Mouse (Mus musculus) heart, embryonic 12.5 days (tissue): ENCODE measurements at regions not wholly inside any gene's neighbourhood (a gene's known extent, or its start where the extent isn't known, plus 50 kb on each side); places are given as distances from the start of the nearest gene placed in this dataset.
"Not testable (repeated sequence)": the region's sequence is repeated elsewhere in the genome, so short reads cannot be mapped to it uniquely, and the experiment has no call there.

Source experiments
- ATAC-seq: fragments of 200-750 bp; cut with Nextera tagmentation; 2 replicates; pipeline ENCODE4 v1.8.0; 2017; ENCODE audit warnings: moderate TSS enrichment, moderate library complexity; ENCODE audit not compliant: insufficient number of reproducible peaks, low FRiP score
- H3K27ac ChIP-seq: fragments of 300-500 bp; sonication (generic); 2 replicates; pipeline ENCODE4 v1.5.1; 2016; ENCODE audit warnings: mild to moderate bottlenecking, moderate library complexity; ENCODE audit not compliant: poor library complexity, severe bottlenecking
- H3K27me3 ChIP-seq: fragments of 300-500 bp; sonication (generic); replicated peaks from 2 replicates; pipeline ENCODE4 v1.6.1; 2016; ENCODE audit warnings: mild to moderate bottlenecking, moderate library complexity
- H3K36me3 ChIP-seq: fragments of 300-500 bp; sonication (generic); 2 replicates; pipeline ENCODE4 v1.6.1; 2016; ENCODE audit warnings: mild to moderate bottlenecking, moderate library complexity
- H3K4me1 ChIP-seq: fragments of 300-500 bp; sonication (generic); replicated peaks from 2 replicates; pipeline ENCODE4 v1.6.1; 2016; ENCODE audit warnings: mild to moderate bottlenecking
- H3K4me2 ChIP-seq: fragments of 300-500 bp; sonication (generic); 2 replicates; pipeline ENCODE4 v1.6.1; 2016; ENCODE audit warnings: mild to moderate bottlenecking, moderate library complexity
- H3K4me3 ChIP-seq: fragments of 300-500 bp; sonication (generic); 2 replicates; pipeline ENCODE4 v1.5.1; 2016; ENCODE audit warnings: mild to moderate bottlenecking
- H3K9ac ChIP-seq: fragments of 300-500 bp; sonication (generic); 2 replicates; pipeline ENCODE4 v1.6.1; 2016; ENCODE audit warnings: mild to moderate bottlenecking, moderate library complexity
- H3K9me3 ChIP-seq: fragments of 300-500 bp; sonication (generic); replicated peaks from 2 replicates; pipeline ENCODE4 v1.6.1; 2016; ENCODE audit warnings: mild to moderate bottlenecking, moderate library complexity
- WGBS: fragments of 180-500 bp; shearing (Covaris S2); methylation state at CpG from one replicate; pipeline ENCODE4 v1.1.7; 2016; 5-methylcytosine and 5-hydroxymethylcytosine counted together

GRCm38 (mm10) chr14:86315974-86316373 is 825.1 kb downstream of the Diaph3 start:
- no peaks in the 10 kb centered on the region for H3K9me3 ChIP-seq
- no peak overlapping the region for H3K9ac ChIP-seq
- no peak for ATAC-seq
- H3K36me3 ChIP-seq, result no peaks in the 10 kb centered on the region
- H3K4me3 ChIP-seq, result no peak overlapping the region
- H3K27me3 ChIP-seq, result no peaks in the 10 kb centered on the region
- 76% methylated on average over 6 of the region's 6 CpGs for WGBS
- no peak overlapping the region for H3K4me2 ChIP-seq
- no peaks in the 10 kb centered on the region for H3K4me1 ChIP-seq
- no peak overlapping the region for H3K27ac ChIP-seq

GRCm38 (mm10) chr14:86308949-86309543 is 832.0 kb downstream of the Diaph3 start:
- Histone ChIP-seq H3K27ac (no peak overlapping the region), H3K9ac (no peak overlapping the region), H3K4me2 (no peak overlapping the region), H3K4me1 (no peaks in the 10 kb centered on the region), H3K27me3 (no peaks in the 10 kb centered on the region), H3K9me3 (no peaks in the 10 kb centered on the region), H3K36me3 (no peaks in the 10 kb centered on the region), H3K4me3 (no peak overlapping the region)
- no peak; the same call in 1 of the 2 replicates for ATAC-seq
- 51% methylated on average over 7 of the region's 7 CpGs for WGBS

GRCm38 (mm10) chr14:86307806-86308205 is 833.2 kb downstream of the Diaph3 start:
- H3K9ac ChIP-seq, result no peak overlapping the region
- H3K27ac ChIP-seq, result no peak overlapping the region
- no peaks in the 10 kb centered on the region for H3K27me3 ChIP-seq
- WGBS, result 24% methylated on average over 2 of the region's 2 CpGs
- peaks cover under 1% of the 10 kb centered on the region; the same call in 1 of the 2 replicates for H3K9me3 ChIP-seq
- no peak overlapping the region for H3K4me2 ChIP-seq
- no peak overlapping the region for H3K4me3 ChIP-seq
- H3K4me1 ChIP-seq, result no peaks in the 10 kb centered on the region
- ATAC-seq, result peak; percentile 71; the same call in 1 of the 2 replicates
- H3K36me3 ChIP-seq, result no peaks in the 10 kb centered on the region

- Histone ChIP-seq H3K27me3 (no peaks in the 10 kb centered on the region), H3K4me3 (no peak overlapping the region), H3K36me3 (no peaks in the 10 kb centered on the region), H3K4me2 (no peak overlapping the region), H3K27ac (no peak overlapping the region), H3K9ac (no peak overlapping the region), H3K9me3 (peaks cover 3% of the 10 kb centered on the region; the same call in 1 of the 2 replicates), H3K4me1 (0 out of 2 replicates have a peak, but pooled peaks cover 5% of the 10 kb centered on the region)
- ATAC-seq, result no peak
- WGBS, result 71% methylated on average over 5 of the region's 5 CpGs
These were observed 839.4 kb downstream of the Diaph3 start for GRCm38 (mm10) chr14:86301666-86302065.

GRCm38 (mm10) chr14:86300811-86301210 is 840.2 kb downstream of the Diaph3 start:
- no peak overlapping the region for H3K27ac ChIP-seq
- WGBS, result 64% methylated on average over 1 of the region's 1 CpGs
- H3K36me3 ChIP-seq, result no peaks in the 10 kb centered on the region
- no peak overlapping the region for H3K4me3 ChIP-seq
- H3K27me3 ChIP-seq, result no peaks in the 10 kb centered on the region
- 0 out of 2 replicates have a peak, but pooled peaks cover 5% of the 10 kb centered on the region for H3K4me1 ChIP-seq
- peaks cover 3% of the 10 kb centered on the region; the same call in 1 of the 2 replicates for H3K9me3 ChIP-seq
- no peak overlapping the region for H3K4me2 ChIP-seq
- ATAC-seq, result no peak
- no peak overlapping the region for H3K9ac ChIP-seq

- H3K27ac ChIP-seq, result no peak overlapping the region
- no peak overlapping the region for H3K4me3 ChIP-seq
- ATAC-seq, result no peak
- 0 out of 2 replicates have a peak, but pooled peaks cover 9% of the 10 kb centered on the region for H3K4me1 ChIP-seq
- H3K9me3 ChIP-seq, result peaks cover 3% of the 10 kb centered on the region; the same call in 1 of the 2 replicates
- no peak overlapping the region for H3K4me2 ChIP-seq
- H3K36me3 ChIP-seq, result no peaks in the 10 kb centered on the region
- H3K9ac ChIP-seq, result no peak overlapping the region
- no peaks in the 10 kb centered on the region for H3K27me3 ChIP-seq
- 73% methylated on average over 2 of the region's 2 CpGs for WGBS
These were observed 843.0 kb downstream of the Diaph3 start for GRCm38 (mm10) chr14:86297991-86298390.

- not testable (repeated sequence) for H3K36me3 ChIP-seq, ATAC-seq, H3K27ac ChIP-seq, H3K4me1 ChIP-seq, H3K9ac ChIP-seq, H3K4me3 ChIP-seq, H3K9me3 ChIP-seq, H3K27me3 ChIP-seq, H3K4me2 ChIP-seq
- 70% methylated on average over 5 of the region's 5 CpGs for WGBS
These were observed 846.4 kb downstream of the Diaph3 start for GRCm38 (mm10) chr14:86294606-86295005.

GRCm38 (mm10) chr14:86293804-86294203 is 847.2 kb downstream of the Diaph3 start:
- WGBS, result 81% methylated on average over 1 of the region's 1 CpGs
- H3K4me2 ChIP-seq, result no peak overlapping the region
- H3K9ac ChIP-seq, result no peak overlapping the region
- no peak overlapping the region for H3K27ac ChIP-seq
- H3K4me1 ChIP-seq, result 0 out of 2 replicates have a peak, but pooled peaks cover 3% of the 10 kb centered on the region
- no peaks in the 10 kb centered on the region for H3K9me3 ChIP-seq
- H3K4me3 ChIP-seq, result no peak overlapping the region
- no peaks in the 10 kb centered on the region for H3K36me3 ChIP-seq
- no peaks in the 10 kb centered on the region for H3K27me3 ChIP-seq
- ATAC-seq, result no peak

GRCm38 (mm10) chr14:86293371-86293770 is 847.7 kb downstream of the Diaph3 start:
- H3K36me3 ChIP-seq, result no peaks in the 10 kb centered on the region
- ATAC-seq, result no peak
- 54% methylated on average over 3 of the region's 3 CpGs for WGBS

GRCm38 (mm10) chr14:86290556-86290955 is 850.5 kb downstream of the Diaph3 start:
- ATAC-seq, result no peak
- 83% methylated on average over 3 of the region's 3 CpGs for WGBS
- no peak overlapping the region for H3K4me2 ChIP-seq
- H3K36me3 ChIP-seq, result no peaks in the 10 kb centered on the region
- no peak overlapping the region for H3K27ac ChIP-seq
- H3K9ac ChIP-seq, result no peak overlapping the region
- 0 out of 2 replicates have a peak, but pooled peaks cover 3% of the 10 kb centered on the region for H3K4me1 ChIP-seq
- H3K27me3 ChIP-seq, result no peaks in the 10 kb centered on the region
- no peak overlapping the region for H3K4me3 ChIP-seq
- no peaks in the 10 kb centered on the region for H3K9me3 ChIP-seq

More at GRCm38 (mm10) chr14:86293371-86293770, 847.7 kb downstream of the Diaph3 start:
- no peak overlapping the region for H3K4me2 ChIP-seq
- H3K4me1 ChIP-seq, result 0 out of 2 replicates have a peak, but pooled peaks cover 3% of the 10 kb centered on the region
- no peaks in the 10 kb centered on the region for H3K27me3 ChIP-seq
- H3K9me3 ChIP-seq, result no peaks in the 10 kb centered on the region
- H3K27ac ChIP-seq, result no peak overlapping the region
- H3K4me3 ChIP-seq, result no peak overlapping the region
- H3K9ac ChIP-seq, result no peak overlapping the region

GRCm38 (mm10) chr14:86261640-86262230 is 879.3 kb downstream of the Diaph3 start:
- Histone ChIP-seq H3K4me2 (no peak overlapping the region), H3K9me3 (no peaks in the 10 kb centered on the region), H3K4me3 (no peak overlapping the region), H3K9ac (no peak overlapping the region), H3K27ac (no peak overlapping the region), H3K4me1 (no peaks in the 10 kb centered on the region), H3K27me3 (no peaks in the 10 kb centered on the region), H3K36me3 (no peaks in the 10 kb centered on the region)
- ATAC-seq, result no peak
- 72% methylated on average over 8 of the region's 8 CpGs for WGBS
